Mouse (Mus musculus) heart, adult 11 months (tissue): Measurements from ENCODE around the gene Olfr506.
"Not testable (repeated sequence)": the region's sequence is repeated elsewhere in the genome, so short reads cannot be mapped to it uniquely, and the experiment has no call there.

Experiments used
- DNase-seq: peaks from one replicate; pipeline ENCODE4 v3.0.0; 2022

The Olfr506 gene

GRCm38 (mm10) chr7:108610487-108610886 lies at the start of gene Olfr506:
Gene Olfr506 (plus strand): TSS chr7:108610787.
- DNase-seq, result no peak

DNA sequence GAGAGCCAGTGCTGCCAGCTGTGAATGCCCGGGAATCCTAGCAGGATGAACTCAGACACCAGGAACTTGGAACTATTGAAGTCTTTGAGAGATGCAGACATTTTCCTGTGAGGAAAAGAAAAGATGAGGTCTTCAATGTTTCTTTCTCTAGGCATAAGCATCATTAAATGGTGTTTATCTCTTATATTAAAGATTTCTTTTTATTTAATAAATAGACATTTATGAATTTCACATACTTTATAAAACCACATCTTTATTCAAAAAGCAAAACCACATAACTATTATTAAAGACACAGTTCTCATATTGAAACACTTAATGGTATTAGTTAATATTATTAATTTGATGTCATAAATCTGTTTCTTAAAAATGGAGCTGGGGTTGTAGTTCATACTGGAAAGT lies 44.9 kb upstream of the Olfr506 start, which contains the start of gene Olfr504:
Gene Olfr504, minus strand, starts transcription at position 101 of the 400 bp plus-strand sequence.
- DNase-seq, result no peak

GRCm38 (mm10) chr7:108589797-108590196 lies 20.8 kb upstream of the Olfr506 start:
- DNase-seq, result no peak

- not testable (repeated sequence) for DNase-seq
Observed at GRCm38 (mm10) chr7:108601916-108602315, 8.7 kb upstream of the Olfr506 start.

DNA sequence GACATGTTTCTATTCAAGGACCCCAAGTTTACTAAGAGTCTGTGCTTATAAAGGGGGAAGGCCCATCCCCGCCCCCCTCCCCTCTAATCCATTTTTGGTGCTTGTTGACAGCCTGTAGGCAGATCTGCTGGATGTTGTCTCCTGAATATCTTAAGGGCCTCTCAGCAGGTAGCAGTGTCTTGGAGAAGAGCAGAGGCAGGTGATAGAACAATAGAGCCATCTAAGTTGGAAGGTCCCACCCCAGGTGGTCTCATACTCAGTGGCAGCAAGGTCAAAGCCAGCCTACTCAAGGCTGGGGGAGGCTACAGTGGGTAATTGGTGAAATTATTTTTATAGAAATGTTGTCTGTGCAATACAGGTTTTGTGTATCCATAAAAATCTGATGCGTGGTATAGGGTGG lies 3.5 kb downstream of the Olfr506 start:
- DNase-seq, result no peak

DNA sequence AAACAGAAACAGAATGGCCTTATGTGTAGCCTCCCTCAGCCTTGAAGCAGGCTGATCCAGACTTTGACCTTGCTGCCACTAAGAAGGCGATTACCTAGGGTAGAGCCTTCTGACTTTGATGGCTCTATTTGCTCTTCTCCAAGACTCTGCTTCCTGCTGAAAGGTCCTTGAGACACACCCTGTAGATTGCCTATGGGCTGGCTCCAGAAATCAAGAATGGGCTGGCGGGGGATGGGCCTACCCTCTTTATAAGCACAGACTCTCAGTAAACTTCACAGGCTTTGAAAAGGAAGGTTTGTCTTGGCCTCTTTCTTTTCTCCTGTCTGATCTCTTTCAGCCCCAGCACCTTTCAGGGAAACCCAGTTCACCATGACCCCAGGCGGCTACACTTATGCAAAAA lies 6.2 kb downstream of the Olfr506 start:
- not testable (repeated sequence) for DNase-seq

GRCm38 (mm10) chr7:108621514-108621913 lies 10.9 kb downstream of the Olfr506 start, which contains the start of gene Olfr507:
Gene Olfr507 (plus strand): TSS chr7:108621814.
- DNase-seq, result no peak

DNA sequence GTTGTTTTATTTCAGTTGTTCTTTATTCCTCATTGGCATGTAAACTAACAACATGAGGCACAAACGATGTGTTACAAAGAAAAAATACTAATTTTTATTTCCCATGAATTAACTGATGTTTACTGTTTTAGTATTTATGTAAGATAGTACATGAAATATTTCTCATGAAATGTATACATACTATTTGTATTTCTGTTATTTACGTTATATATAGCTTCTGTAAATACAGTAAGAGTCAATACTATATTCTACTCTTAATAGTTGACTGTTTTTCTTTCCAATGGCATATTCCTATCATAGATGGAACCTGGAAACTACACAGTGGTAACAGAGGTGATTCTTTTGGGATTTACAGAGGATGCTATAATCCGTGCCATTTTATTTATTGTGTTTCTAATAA lies 19.1 kb downstream of the Olfr506 start, which contains the start of gene Olfr508:
Gene Olfr508, plus strand, starts transcription at position 301 of the 400 bp plus-strand sequence.
- DNase-seq, result no peak

DNA sequence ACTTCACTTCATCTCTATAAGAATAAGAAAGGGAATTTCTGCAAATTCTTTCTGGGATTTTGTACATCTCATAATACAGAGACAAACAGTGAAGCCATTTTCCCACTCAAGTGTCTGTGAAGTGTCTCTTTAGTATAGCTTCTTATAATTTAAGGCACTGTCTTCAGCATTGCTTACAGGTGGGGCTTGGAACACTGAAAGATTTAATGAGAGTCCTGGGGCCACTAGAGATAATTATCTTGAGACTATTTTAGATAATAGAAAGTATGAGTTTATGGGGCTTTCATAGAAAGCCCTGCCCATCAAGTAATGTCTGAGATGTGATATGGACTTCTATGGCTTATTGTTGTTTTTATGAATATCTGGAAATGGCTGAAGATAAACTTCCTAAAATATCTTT lies 41.2 kb downstream of the Olfr506 start, which contains the start of gene Olfr509:
Gene Olfr509, minus strand, starts transcription at position 101 of the 400 bp plus-strand sequence.
- no peak for DNase-seq

- no peak for DNase-seq
Observed at GRCm38 (mm10) chr7:108662419-108662818, 51.8 kb downstream of the Olfr506 start.
